Mouse (Mus musculus): ENCODE results near the gene Olfr49. TPM values are rescaled to one million over a fixed set of nuclear protein-coding genes. Genes with fewer than 3 reads are reported as not detected.

Gene Olfr49
- total RNA-seq, 2 experiments from 2014 or later, result not detected

DNA sequence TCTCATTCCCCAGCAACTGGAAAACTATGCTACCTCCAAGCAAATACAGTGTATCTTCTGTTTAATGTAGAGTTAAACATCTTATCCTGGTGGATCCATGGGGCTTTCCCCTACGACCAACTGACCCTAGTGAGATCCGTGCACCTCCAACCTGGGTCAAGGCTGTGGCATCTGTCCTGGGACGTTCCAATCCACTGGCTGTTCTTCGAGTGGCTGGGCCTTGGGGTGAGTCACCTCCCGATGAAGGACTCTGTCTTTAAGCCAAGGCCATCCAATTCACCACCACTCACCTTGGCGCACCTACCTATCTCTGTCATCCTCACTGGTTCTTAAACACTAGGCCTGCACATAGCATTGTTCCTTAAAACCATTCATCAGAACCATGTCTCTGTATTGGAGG is 21.6 kb downstream of the Olfr49 start:
- no peak for DNase-seq (ENCODE audit: low spot score in 2 of 2)
- intact Hi-C loops (cut with DNase I), result no loop called here

DNA sequence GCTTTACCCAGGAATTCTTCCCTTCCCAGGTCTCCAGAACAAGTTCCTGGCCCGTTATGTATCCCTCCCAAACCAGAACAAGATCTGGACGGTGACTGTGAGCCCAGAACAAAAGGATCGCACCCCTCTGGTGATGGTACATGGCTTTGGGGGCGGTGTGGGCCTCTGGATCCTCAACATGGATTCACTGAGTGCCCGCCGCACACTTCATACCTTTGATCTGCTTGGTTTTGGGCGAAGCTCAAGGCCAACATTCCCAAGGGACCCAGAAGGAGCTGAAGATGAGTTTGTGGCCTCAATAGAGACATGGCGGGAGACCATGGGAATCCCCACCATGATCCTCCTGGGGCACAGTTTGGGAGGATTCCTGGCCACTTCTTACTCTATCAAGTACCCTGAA is 22.1 kb downstream of the Olfr49 start:
- intact Hi-C loops (cut with DNase I), result no loop called here
- DNase-seq (ENCODE audit: low spot score in 2 of 2), result no peak

DNA sequence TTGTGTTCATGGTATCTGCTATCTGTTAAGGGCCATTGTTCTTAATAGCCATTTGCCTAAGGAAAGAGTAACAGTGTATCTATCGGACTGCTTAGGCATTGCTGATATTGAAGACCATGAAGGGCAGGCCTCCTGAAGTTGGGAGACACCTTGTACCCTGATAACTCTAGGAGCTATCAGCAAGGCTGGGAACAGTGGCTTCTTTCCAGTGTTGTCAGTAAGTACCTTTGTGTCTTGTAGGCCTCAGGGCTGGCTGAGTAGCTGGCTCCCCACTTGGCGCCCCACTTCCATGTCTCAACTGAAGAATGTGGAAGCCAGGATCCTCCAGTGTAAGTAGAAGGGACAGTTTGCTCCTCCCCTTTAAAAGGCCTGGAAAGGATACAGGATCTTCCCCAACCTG is 23.4 kb downstream of the Olfr49 start:
- intact Hi-C loops (cut with DNase I), result no loop called here
- no peak for DNase-seq (ENCODE audit: low spot score in 2 of 2)

DNA sequence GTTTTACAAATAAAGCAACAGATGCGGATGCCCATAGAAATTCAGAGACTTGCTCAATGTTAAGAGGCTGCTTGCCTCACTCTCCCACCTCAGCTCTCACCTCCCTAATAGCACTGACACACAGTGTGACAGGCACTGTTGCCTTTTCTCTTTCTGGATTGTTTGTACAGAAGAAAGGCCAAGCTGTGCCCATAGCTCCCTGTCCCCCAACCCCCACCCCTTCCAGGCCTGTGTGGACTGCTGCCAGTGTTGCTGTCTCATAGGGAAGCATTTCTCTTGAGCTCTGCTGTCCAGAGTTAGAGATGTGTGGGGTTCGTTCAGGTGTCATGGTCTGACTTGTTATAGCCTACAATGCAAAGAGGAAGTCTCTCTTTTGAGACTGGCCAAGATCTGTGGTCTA is 24.5 kb downstream of the Olfr49 start:
- DNase-seq (ENCODE audit: low spot score in 2 of 2), result no peak
- intact Hi-C loops (cut with DNase I), result no loop called here

DNA sequence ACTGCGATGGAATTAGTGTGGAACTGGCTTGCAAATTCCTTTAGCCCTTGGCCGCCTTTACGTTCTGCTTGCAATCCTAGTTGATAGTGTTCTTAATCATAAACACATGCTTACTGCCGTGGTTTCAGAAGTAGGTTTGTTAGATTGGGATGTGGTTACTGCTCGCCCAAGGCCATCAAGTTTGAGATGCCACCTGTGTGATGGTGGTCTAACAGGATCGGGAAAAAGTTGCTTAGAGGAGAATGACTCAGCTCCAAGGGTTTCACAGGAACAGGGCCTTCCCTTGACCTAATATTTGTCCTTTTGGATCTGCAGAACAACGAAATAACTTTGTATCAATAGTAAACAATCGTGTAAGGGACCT is 25.0 kb downstream of the Olfr49 start:
- intact Hi-C loops (cut with DNase I), result loop anchor here (5.0 kb wide), 1 partner anchor 103 kb away; the partner anchor contains the start of gene Oxa1l
- DNase-seq (ENCODE audit: low spot score in 2 of 2), result no peak

DNA sequence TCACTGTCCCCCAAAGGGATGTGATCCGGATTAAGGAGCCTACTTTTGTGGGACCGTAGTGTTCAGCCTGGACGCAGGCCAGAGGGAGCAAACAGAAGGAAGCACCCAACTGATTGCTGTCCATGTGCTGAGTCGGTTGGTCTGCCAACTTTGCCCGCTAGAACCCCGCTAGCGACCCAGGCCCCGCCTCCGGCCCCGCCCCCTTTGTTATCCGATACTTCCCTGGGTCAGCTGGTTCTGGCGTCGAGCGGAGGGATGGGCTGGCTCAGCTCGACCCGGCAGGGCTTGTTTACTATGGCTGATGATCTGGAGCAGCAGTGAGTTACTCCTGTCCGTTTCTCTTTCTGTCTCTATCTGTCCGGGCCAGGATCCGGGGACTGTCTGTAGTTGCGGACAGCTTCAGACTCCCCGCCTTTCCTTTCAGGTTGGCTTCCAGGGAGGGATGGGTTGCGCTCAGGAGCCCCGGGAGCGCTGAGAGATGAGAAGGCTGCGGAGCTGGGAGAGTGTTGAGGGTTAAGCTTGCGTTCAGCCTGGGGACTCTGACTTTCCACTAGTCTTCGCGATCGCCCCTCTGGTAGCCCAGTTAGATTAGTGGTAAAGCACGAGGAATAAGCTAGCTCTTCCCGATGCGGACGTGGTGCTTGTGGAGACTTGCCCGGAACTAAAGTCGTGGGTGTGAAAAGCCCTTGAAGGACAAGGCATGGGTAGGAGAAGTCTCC is 25.6 kb downstream of the Olfr49 start:
- DNase-seq (ENCODE audit: low spot score in 2 of 2), result peak; percentile 71 to 77
- intact Hi-C loops (cut with DNase I), result loop anchor here (5.0 kb wide), 1 partner anchor 103 kb away; the partner anchor contains the start of gene Oxa1l

DNA sequence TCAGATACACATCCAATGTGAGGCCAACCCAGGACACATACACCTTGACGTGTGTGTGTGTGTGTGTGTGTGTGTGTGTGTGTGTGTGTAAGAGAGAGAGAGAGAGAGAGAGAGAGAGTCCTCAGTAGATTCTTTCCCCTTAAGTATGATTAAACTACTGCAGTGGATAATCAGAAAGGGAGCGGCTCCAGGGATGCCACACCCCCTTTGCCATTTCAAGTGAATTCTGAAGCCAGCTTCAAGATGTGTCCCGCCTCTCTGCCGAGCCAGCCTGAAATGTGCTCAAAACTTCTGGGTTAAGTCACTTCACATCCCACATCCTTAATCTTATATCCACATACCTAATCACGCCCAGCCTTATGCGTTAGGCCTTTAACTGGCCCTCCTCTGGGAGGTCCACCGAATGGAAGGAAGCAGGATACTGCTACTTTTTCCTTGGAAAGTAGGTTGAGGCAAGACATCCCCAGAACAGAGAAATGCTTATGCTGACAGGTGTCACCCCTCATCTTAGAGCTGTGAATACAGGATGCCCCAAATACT is 26.5 kb downstream of the Olfr49 start:
- intact Hi-C loops (cut with DNase I), result loop anchor here (5.0 kb wide), 1 partner anchor 104 kb away; the partner anchor contains the start of gene Oxa1l
- DNase-seq (ENCODE audit: low spot score in 2 of 2), result no peak

DNA sequence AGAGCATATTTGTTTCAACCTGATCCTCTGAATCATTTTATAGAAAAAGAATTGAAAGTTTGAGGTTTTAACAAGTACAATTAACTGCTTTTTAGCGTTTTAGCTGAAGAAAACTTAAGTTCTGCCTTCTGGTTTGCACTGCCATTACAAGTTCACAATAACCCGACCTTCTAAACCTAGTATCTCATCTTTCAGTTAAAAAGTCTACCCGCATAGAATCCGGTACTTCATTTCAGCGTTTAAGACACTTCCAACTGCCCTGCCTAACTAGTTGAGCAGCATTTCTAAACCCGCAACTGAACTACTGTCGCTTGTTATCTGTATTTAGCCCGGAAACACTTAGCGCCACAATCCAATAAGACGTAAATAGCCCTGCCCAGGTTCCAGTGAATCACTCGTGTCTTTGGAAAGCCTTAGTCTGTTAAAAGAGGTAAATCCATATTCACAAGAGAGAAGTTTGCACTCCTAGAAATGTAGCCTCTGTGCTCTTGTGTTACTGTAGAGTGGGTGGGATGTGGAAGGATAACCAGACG is 30.0 kb downstream of the Olfr49 start:
- intact Hi-C loops (cut with DNase I), result loop anchor here (5.0 kb wide), 2 partner anchors 108 to 173 kb away; partner anchors contain the start of genes Mrpl52 and Oxa1l
- no peak for DNase-seq (ENCODE audit: low spot score in 2 of 2)

DNA sequence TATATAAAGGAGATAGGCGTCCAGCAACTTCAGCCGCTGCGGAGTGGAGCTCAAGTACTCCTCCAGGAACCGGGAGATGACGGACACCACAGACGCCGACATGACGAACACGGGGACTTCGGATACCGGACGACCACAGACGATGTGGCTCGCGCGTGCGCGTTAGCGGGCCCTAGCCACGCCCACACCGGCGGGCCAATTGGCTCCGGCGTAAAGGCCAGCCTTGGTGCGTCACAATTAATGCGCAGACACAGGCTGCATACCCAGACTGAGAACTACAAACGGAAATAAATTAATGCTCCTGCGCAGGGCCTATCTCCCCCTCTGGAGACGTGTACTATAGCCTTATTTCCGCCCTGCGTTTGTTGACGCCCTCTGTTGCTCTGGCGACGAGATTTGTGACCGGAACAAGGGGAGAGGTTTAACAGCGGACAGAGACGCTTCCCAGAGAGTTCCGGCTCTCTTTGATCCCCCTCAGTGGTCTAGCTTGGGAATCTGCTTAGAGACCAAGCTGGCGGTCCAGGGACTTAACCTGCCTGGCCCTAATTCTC is 30.9 kb downstream of the Olfr49 start, which contains the start of the genes Dad1 and Abhd4:
Gene Dad1, minus strand, starts transcription at position 364 of the 551 bp plus-strand sequence.
Gene Abhd4, plus strand, starts transcription at position 448 of the 551 bp plus-strand sequence.
- intact Hi-C loops (cut with DNase I), result loop anchor here (5.0 kb wide), 1 partner anchor 173 kb away; the partner anchor contains the start of gene Mrpl52
- peak; percentile 97 to 98 for DNase-seq (ENCODE audit: low spot score in 2 of 2)

DNA sequence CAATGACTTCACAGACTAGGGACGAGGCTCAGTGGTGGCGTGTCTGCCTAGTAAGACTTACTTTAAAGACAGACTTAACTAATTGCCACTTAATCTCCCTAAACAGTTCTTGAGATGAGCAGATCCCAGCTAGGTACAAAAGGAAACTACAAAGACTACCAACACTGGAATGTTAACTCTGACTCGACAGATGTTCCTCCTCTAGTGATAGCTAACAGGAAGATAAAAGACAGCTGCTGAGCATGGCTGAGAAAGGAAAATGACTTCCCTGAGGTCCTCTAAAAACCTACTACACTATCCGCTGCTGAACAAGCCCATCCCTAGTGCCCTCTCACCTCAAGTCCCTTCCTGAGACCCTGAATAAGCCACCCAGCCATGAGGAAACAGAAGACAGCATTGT is 34.6 kb downstream of the Olfr49 start:
- intact Hi-C loops (cut with DNase I), result loop anchor here (5.0 kb wide), 1 partner anchor 177 kb away; the partner anchor contains the start of gene Mrpl52
- no peak for DNase-seq (ENCODE audit: low spot score in 2 of 2)

DNA sequence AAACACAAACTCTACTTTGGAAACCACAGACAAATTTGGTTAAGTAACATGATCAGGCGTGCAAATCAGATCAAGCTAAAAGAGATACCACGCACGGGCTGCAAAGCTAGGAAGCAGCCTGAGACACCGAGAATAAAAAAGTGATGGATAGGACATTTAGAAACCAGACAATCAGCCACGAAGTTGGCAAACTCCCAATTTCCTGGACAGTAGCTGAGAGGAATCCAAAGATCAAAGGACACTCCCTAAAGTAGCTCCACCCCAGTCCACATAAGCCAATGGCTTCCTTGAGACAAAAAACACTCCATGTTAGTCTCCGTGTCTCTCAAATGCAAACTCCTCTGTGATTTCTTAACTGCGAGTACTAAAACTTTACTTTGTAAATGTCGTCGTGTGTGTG is 35.4 kb downstream of the Olfr49 start:
- intact Hi-C loops (cut with DNase I), result loop anchor here (5.0 kb wide), 1 partner anchor 163 kb away; no protein-coding TSS in a partner anchor
- no peak for DNase-seq (ENCODE audit: low spot score in 2 of 2)

DNA sequence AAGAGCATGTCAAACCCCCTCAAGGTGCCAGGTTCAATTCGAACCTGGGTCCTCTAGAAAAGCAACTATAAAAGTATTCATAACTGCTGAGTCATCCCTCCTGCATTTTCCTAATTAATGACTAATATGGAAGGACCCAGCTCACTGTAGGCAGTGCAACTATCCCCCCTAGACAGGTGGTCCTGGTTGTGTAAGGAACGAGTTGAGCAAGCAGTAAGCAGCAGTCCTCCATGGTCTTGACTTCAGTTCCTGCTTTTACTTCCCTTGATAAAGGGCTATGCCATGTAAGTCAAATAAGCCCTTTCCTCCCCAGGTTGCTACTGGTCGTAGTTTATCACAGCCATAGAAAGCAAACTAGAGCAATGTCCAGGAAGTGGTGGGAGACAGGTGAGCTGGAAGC is 38.5 kb downstream of the Olfr49 start:
- intact Hi-C loops (cut with DNase I), result loop anchor here (5.0 kb wide), 1 partner anchor 166 kb away; no protein-coding TSS in a partner anchor
- DNase-seq (ENCODE audit: low spot score in 2 of 2), result no peak

DNA sequence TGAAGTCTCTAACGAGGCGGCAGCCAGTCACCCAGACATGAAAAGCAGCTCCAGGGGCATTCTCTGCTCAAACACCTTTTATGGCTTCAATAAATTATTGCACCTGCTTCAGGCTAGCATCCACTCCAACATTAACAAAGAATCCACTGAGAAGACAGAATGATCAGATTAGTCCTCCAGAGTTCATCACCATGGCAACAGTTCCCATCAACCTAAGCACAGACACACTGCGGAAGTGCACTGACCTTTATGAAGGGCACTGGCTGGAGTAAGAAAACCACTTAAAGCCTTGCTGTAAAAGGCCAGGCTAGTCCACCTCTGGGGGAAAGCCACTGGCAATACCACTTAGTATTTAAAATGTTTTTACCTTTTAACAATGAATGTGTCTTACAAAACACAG is 40.6 kb downstream of the Olfr49 start:
- intact Hi-C loops (cut with DNase I), result no loop called here
- no peak for DNase-seq (ENCODE audit: low spot score in 2 of 2)

DNA sequence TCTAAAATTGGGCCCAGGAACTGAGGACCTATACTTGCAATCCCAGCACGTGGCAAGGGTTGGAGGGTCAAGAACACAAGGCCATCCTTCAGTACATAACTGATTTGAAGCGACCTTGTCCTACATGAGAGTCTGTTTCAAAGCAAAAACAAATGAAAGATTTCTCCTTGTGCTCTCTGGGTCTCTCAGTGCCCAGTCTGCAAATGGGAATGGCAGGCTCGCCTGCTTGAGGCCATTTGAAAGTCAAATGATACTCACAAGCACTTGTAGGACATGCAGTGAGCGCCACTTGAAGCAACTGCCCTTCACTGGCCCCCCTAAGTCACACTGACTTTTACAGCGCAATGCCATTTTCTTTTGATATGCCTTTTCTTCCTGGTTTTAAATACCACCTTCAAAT is 44.2 kb downstream of the Olfr49 start:
- intact Hi-C loops (cut with DNase I), result no loop called here
- no peak for DNase-seq (ENCODE audit: low spot score in 2 of 2)

DNA sequence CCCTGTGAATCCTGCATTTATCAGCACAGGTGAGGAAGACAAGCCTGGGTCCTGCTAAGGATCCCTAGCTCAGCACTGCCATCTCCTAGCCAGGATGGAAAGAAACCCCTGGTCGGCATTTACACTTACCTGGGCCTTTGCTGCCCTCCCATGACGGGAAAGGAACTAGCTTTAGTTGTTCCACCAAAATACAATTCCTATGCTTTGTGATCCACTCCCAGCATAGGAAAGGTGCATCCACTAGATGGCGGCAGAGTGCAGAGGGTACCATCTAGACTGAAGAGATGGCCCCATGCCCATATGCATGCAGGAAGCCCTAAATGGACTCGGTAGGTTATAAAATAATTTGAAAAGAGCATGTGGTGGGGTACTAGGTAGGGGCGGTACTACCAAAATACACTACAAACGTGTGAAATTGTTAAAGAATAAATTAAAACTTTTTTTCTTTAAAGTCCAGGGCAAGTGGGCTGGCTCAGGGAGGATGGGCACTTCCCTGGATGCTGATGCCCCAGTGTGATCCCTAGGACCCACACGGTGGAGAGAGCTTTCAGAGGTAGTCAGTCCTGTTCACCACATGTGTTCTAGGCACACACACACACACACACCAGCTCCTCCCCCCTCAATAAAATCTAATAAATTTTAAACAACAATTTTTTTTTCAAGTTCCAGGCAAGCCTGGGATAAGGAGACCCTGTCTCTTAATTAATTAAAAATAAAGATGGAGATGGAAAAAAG is 45.6 kb downstream of the Olfr49 start:
- DNase-seq (ENCODE audit: low spot score in 2 of 2), result peak; percentile 73 to 80
- intact Hi-C loops (cut with DNase I), result no loop called here

DNA sequence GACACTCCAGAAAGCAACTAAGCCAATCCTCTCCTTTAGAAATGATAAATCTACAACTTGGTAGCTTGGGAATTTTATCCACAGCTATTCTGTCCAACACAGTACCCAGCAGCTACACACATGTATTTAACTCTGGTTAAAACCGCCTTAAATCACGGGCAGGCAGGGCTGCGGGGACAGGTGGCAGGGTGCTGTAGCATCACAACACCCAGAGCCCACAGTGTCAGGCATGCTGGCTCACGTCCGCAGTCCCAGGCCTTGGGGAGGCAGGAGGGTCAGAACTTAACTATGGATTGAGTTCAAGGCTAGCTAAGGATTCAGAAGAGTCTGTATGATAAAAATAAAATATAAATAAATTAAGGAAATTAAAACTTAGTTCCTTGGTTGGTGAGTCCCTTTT is 47.9 kb downstream of the Olfr49 start:
- intact Hi-C loops (cut with DNase I), result no loop called here

DNA sequence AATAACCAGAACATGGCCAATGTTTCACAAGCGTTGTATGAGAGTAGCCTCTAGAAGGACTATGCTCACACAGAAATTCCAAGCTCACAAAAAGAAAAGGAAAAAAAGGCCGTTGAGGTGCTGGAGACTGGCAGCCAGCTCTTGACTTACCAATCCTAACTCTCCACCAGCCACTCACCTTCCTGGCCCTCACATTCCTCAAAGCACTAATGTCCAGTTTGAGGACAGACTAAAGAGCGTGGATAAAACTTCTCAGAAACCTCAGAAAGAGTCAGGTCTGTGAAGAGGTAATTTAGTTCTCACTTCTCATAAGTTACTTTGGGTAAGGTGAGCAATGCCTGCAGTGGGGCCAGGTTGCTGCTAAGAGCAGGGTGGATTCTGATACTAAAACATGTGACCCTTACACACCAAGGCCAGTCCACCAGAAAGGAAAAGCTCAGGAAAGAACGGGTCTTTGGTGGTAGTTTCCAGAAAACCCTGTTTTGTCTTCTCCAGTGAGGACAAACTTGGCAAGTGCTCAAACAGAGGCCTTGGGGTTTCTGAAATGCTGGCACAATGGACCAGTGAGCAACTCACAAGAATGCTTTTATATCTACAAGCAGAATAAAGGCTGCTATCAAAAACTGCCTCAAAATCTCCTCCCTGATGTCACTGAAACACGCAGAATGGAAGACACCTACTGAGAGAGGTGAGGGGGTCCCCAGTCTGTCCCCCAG is 48.8 kb downstream of the Olfr49 start:
- DNase-seq (ENCODE audit: low spot score in 2 of 2), result no peak
- intact Hi-C loops (cut with DNase I), result no loop called here

More for the DNA sequence above, 47.9 kb downstream of the Olfr49 start:
- DNase-seq (ENCODE audit: low spot score in 2 of 2), result no peak

DNA sequence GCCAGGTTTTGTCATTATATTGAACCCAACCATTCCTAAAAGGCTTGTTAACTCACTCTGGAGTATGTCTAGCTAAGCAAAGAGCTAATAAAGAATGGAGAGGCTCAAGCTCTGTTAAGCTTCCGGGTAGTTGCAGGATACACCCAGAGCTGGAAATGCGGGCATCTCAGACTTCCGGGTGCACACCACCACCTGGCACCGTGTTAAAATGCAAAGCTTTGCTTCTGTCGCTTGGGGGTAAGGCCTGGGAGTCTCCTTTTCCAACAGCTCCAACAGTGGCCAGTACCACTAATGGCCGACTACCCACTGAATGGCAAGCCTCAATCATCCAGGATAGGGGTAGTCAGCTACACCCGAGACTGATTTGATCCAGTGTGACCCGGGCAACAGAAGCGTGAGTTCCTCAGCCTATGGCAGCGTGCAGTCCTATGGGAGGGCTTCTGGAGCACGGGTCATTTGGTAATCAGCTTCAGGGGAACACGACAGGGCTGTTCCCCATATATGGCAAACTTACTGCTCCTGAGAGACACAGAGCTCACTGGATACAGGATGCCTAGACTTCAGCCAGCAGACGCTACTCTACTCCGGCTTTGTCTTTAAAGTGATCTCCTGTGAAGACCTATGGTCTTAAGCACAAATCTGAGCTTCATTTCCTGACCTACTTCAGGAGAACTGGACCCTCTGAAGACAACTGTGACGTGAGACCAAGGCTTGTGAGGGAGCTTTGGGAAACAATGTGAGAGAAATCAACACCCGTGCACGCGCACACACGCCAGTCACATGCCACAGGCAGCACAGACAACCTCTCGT is 50.3 kb downstream of the Olfr49 start:
- DNase-seq (ENCODE audit: low spot score in 2 of 2), result no peak
- intact Hi-C loops (cut with DNase I), result no loop called here

All from left cerebral cortex, postnatal 36 days (tissue).